Mouse (Mus musculus) liver, adult 2 months (tissue): ENCODE data around the gene Pigk.

Experiments
- CTCF ChIP-seq: fragments of 200-500 bp; IDR thresholded peaks from 2 replicates; pipeline ENCODE4 v1.5.1; 2011; ENCODE audit warnings: low read depth, low read length, control low read depth
- POLR2A ChIP-seq: fragments of 200-500 bp; IDR thresholded peaks from 2 replicates; pipeline ENCODE4 v1.6.1; 2011; ENCODE audit warnings: low read length, control low read depth; ENCODE audit not compliant: insufficient read depth; ENCODE audit errors: extremely low read depth

- TF ChIP-seq CTCF (no peak), POLR2A (no peak)
Measured at GRCm38 (mm10) chr3:152820406-152820805, 106.5 kb downstream of the Pigk start.
